Mouse (Mus musculus) natural killer cell, adult 2 months (primary cell): ENCODE results near the gene Golgb1.

Experiments
- DNase-seq, 2 experiments: peaks; one replicate each; pipeline ENCODE4 v3.0.0; 2022; ENCODE audit warnings: low spot score in 2 of 2

Gene Golgb1

GRCm38 (mm10) chr16:36918505-36918904 is 43.6 kb downstream of the Golgb1 start:
- DNase-seq = no peak

GRCm38 (mm10) chr16:36920410-36920809 is 45.5 kb downstream of the Golgb1 start:
- no peak for DNase-seq

GRCm38 (mm10) chr16:36921067-36921613 is 46.2 kb downstream of the Golgb1 start:
- no peak for DNase-seq

GRCm38 (mm10) chr16:36921980-36922379 is 47.0 kb downstream of the Golgb1 start:
- DNase-seq = no peak

GRCm38 (mm10) chr16:36924312-36924711 is 49.4 kb downstream of the Golgb1 start:
- no peak for DNase-seq

GRCm38 (mm10) chr16:36925351-36925750 is 50.4 kb downstream of the Golgb1 start:
- DNase-seq = no peak

GRCm38 (mm10) chr16:36925797-36926196 is 50.9 kb downstream of the Golgb1 start:
- DNase-seq = no peak

GRCm38 (mm10) chr16:36926514-36927447 is 51.8 kb downstream of the Golgb1 start:
- DNase-seq = no peak

- DNase-seq = peak in 1 of 2 experiments; percentile 20
Observed at GRCm38 (mm10) chr16:36927495-36928105, 52.7 kb downstream of the Golgb1 start.

- DNase-seq = no peak
Observed at GRCm38 (mm10) chr16:36928106-36928500, 53.2 kb downstream of the Golgb1 start.

GRCm38 (mm10) chr16:36929216-36929615 is 54.3 kb downstream of the Golgb1 start:
- DNase-seq = no peak

GRCm38 (mm10) chr16:36930231-36931136 is 55.5 kb downstream of the Golgb1 start:
- DNase-seq = peak in 1 of 2 experiments; percentile 24

- no peak for DNase-seq
Observed at GRCm38 (mm10) chr16:36931381-36931780, 56.4 kb downstream of the Golgb1 start.

- no peak for DNase-seq
Observed at GRCm38 (mm10) chr16:36931976-36932375, 57.0 kb downstream of the Golgb1 start.

- DNase-seq = no peak
Observed at GRCm38 (mm10) chr16:36932546-36932945, 57.6 kb downstream of the Golgb1 start.

GRCm38 (mm10) chr16:36934131-36934840 is 59.3 kb downstream of the Golgb1 start:
- DNase-seq = peak; percentile 19 to 44

- DNase-seq = peak; percentile 71 to 77
Observed at GRCm38 (mm10) chr16:36934841-36935620, 60.1 kb downstream of the Golgb1 start, which contains the start of gene Hcls1. Gene Hcls1, plus strand, starts transcription at chr16:36934983.

- peak in 1 of 2 experiments; percentile 28 for DNase-seq
Observed at GRCm38 (mm10) chr16:36935814-36936213, 60.9 kb downstream of the Golgb1 start.

- DNase-seq = peak; percentile 65 to 68
Observed at GRCm38 (mm10) chr16:36941137-36941727, 66.3 kb downstream of the Golgb1 start.

- no peak for DNase-seq
Observed at GRCm38 (mm10) chr16:36941895-36942294, 67.0 kb downstream of the Golgb1 start.
